Mouse (Mus musculus): ENCODE measurements around the gene Btbd17.

DNA sequence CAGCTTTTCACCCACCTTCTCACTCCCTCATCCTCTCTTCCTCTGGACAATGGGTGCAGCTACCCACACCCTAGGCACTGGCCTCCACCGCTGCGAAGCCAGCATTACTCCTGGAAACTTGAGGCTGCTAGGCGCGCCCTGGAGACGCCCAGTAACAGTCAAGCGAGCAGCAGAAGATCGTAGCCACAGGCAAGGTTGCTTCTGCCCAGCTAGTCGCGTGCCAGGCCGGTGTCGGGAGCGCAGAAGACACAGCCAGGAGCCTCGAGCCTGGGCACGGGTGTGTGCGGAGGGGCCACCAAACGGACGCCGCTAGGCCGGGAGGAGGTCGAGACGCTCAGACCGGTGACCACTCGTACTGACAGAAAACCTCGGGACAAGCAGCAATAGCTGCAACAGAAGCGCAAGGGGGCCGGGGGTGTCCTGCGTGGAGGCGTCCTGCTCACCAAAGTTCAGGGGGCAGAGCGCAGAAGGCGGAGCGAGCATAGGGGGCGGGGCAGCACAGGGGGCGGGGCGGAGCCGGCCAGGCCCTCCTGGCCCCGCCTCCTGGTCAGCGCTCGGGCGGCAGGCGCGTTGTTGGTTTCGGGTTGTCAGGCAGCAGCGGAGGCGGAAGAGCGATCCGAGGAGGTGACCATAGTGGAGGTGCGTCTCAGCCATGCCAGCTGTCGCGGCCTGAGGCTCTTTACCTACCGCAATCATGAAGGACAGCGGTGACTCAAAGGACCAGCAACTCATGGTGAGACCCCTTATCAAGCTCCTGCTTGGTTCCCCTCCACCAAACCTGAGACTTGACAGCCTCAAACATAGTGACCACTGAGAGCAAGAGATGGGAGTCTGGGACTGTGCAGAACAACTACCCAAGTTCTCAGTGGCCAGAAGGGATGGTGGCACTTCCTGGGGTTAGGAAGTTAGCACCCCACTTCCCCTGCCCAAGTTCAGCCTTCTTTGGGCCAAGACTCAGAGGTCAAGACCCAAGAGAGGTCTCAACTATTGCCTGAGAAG is 30.6 kb downstream of the Btbd17 start, which contains the start of gene Kif19a:
- TF ChIP-seq CTCF (IDR thresholded peaks at IDR 0.05; ENCODE audit: low read depth, low read length) (no peak), POLR2A (IDR thresholded peaks at IDR 0.05; ENCODE audit: borderline replicate concordance, low read depth, low read length) (no peak)
